Mouse (Mus musculus): Measurements from ENCODE around the gene Nfib.

- TF ChIP-seq EP300 (IDR thresholded peaks at IDR 0.05), result no peak
- TF ChIP-seq CTCF (IDR thresholded peaks at IDR 0.05), result no peak
Observed at GRCm38 (mm10) chr4:82553658-82554057, 151.9 kb downstream of the Nfib start.

Data from lung, postnatal 0 days (tissue).